Mouse (Mus musculus) lung, embryonic 16.5 days (tissue): ENCODE data around the gene Stum. TPM values are rescaled to one million over a fixed set of nuclear protein-coding genes. Genes with fewer than 3 reads are reported as not detected.

Experiments
- polyA plus RNA-seq: library from polyadenylated mRNA; unstranded; fragments of >200 nt; fragmentation: Nextera tagmentation; extraction: Ambion mirVana; gene quantifications from 2 replicates; pipeline ENCODE4 v1.2.1, GENCODE M21; 2015

Stum gene
- polyA plus RNA-seq, 1 experiment from 2014 or later: 0.08 TPM

Other genes with a start within 250 kb of the Stum start
- gene Psen2, start 220.1 kb downstream of the Stum start, polyA plus RNA-seq: 13.2 and 14.6 TPM in 2 replicates
- 9.4 and 10.6 TPM in 2 replicates for gene Itpkb, start 153.0 kb downstream of the Stum start, polyA plus RNA-seq
- gene Parp1, start 85.4 kb upstream of the Stum start, polyA plus RNA-seq: 106 and 110 TPM in 2 replicates
- gene Lin9, start 157.6 kb upstream of the Stum start, polyA plus RNA-seq: 19.8 and 22.3 TPM in 2 replicates
- 0.15 and 0.35 TPM in 2 replicates for gene Mixl1, start 213.5 kb upstream of the Stum start, polyA plus RNA-seq
- gene Acbd3, start 242.5 kb upstream of the Stum start, polyA plus RNA-seq: 20.7 and 21.2 TPM in 2 replicates